Mouse (Mus musculus) embryo, embryonic 11 days (tissue): ENCODE measurements at regions not wholly inside any gene's neighbourhood (a gene's known extent, or its start where the extent isn't known, plus 50 kb on each side); places are given as distances from the start of the nearest gene placed in this dataset.
A peak's percentile ranks its signal among the peaks of the same experiment; 100 is the strongest.
"Not testable (repeated sequence)": the region's sequence is repeated elsewhere in the genome, so short reads cannot be mapped to it uniquely, and the experiment has no call there.

Experiments
- DNase-seq: peaks from one replicate; pipeline ENCODE4 v3.0.0-alpha.2; 2015

GRCm38 (mm10) chr6:144940871-144941380 is 135.1 kb downstream of the Bcat1 start:
- DNase-seq = no peak

DNA sequence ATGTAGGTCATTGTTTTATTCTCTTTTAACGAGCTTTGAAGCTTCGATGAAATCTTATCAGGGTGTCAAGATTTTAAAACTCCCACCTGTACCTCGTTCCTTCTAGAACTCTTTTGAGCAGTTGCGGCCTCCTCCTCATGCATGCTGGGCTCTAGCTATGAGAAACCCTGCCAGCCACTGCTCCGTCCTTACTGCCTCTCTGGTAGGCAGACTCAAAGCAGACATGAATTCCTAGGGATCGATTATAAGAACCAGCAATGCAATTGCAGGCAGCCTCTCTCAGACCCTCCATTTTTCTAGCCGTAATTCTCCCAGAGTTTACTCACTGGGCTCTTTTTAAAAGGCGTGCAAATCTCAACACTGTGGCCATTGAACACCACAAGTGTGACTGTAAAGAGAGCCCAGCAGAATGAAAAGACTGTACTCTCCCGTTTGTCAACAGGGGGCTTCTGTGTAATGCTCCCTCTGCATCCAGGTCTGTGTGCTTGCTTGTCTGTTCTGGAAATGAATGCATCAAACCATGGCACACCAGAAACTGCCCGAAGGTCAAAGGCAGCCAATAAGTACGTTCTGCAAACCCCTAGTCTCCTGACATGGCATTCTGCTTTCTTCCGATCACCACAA is 137.3 kb downstream of the Bcat1 start:
- no peak for DNase-seq

DNA sequence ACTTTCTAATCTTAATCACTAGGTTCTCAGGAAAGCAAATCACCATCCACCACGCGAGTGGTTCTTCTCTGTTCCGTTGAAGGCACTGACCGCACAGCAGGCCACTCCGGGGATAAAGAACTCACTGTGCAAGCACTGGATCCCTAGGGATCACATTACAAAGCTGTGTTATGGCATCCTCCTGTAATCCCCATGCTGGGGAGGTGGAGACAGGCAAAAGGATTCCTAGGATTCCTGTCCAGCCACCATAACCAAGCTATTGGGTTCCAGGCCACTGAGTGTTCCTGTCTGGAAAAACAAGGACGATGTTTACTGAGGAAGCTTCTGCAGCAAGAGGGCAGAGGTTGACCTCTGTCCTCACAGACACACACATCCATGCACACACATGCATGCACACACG is 138.8 kb downstream of the Bcat1 start:
- no peak for DNase-seq

DNA sequence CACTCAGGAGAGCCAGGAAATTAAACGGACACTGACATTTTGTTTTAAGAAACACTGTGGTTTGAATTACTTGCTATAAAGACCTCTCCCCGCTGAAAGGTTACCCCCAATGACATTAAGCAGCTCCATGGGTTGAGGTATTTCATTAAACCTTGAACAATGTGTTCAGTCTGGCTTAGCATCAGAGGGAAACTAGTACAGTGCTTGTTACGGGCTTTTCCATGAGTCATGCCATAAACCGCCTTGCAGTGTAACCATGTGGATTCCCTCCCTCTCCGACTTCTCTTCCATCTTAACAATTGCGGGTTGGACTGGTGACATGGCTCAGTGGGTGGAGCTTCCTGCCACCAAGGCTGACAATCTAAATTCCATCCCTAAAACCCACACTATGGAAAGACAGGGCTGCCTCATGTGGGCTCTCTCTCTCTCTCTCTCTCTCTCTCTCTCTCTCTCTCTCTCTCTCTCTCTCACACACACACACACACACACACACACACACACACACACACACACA is 142.2 kb downstream of the Bcat1 start:
- DNase-seq = no peak

DNA sequence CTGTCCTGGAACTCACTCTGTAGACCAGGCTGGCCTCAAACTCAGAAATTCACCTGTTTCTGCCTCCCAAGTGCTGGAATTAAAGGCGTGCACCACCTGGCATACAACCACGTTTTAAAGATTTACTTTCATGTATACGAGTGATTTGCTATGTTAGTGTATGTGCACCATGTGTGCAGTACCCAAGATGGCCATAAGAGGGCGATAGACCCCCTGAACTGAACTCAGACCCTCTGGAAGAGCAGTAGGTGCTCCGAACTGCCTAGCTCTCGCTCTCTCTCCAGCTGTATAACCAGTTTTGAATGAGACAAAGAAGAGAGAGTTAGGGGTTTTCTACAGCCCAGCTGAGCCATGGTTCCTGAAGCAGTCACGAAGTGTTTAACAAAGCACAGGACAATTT is 143.6 kb downstream of the Bcat1 start:
- no peak for DNase-seq

DNA sequence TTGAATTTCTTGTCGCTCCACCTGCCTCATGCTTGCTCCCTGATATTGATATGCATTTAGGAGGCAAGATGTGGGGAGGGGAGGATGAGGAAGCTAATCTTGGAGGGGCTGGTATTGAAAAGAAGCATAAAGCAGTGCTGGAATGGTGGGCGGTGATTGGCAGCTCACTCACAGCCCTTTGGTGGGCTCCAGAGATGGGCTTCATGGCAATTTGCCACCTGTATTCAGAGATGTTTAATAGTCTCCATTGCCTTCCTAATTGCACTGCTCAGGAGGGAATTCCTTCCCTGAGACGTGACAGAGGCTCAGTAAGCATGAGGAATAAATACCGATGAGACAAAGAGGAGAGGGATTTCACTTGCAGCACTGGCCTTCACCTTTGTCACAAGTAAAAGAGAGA is 146.0 kb downstream of the Bcat1 start:
- DNase-seq = no peak

DNA sequence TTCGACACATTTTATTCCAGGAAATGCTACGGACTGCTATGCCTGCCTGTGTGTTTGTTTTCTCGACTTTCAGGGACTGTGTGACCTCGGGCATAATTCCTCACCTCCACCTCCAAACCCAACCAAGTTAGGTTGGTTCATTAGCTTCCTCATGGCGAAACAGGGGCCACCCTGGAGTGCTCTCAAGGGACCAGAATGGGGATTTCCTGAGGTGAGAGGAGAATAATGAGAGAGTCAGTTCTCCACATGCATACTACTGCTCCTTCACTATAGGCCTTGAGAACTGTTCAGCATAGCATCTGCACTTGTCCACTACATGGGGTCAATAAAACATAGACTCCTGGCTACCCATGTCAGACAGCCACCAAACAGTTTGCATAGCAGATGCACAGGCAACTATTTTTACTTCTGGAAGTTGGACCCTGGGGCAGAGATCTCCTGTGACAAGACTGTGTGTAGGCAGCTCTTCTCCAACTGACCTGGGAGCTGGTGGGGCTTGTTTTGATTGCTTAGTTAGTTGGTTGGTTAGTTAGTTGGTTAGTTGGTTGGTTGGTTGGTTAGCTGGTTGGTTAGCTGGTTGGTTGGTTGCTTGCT is 146.6 kb downstream of the Bcat1 start:
- no peak for DNase-seq

DNA sequence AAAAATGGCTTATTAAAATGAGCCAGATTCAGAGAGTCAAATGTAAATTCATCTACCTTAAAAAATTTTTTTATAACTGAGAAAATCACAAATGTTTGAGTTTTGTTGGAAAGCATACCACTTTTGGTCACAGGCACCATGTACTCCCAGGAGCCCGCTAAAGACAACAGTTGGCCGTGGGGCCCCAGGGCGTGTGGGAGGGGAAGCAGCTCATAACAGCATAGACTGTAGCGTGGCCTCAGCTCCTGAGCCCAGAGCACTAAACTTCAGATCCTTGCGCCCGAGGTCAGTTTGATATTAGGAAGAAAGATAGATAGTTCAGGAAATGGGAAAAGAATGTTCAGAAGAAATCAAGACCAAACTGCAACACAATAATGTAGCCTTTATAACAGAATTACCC is 145.8 kb upstream of the Sox5 start:
- no peak for DNase-seq

GRCm38 (mm10) chr6:144922762-144923161 is 141.0 kb upstream of the Sox5 start:
- DNase-seq = no peak

DNA sequence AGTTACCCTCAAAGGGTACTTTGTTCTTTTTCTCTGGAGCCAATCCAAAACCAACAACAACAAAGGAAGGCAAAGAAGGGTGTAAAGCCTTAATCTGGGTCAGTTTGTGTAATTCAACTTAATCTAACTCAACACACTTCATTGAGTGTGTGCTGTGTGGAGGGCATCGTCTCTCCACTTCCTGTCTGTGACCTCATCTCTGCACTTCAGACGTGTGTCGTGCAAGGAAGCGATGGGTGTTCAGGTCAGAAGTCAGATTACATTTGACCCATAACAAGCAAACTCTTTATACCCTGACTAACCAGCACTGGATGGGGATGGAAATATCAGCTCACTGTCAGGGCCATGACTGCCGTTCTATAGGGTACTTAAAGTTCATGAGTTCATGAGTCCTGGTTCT is 138.0 kb upstream of the Sox5 start:
- DNase-seq = peak; percentile 14

- DNase-seq = peak; percentile 70
Observed at GRCm38 (mm10) chr6:144917128-144917527, 135.4 kb upstream of the Sox5 start.

- DNase-seq = no peak
Observed at GRCm38 (mm10) chr6:144911781-144912180, 130.0 kb upstream of the Sox5 start.

DNA sequence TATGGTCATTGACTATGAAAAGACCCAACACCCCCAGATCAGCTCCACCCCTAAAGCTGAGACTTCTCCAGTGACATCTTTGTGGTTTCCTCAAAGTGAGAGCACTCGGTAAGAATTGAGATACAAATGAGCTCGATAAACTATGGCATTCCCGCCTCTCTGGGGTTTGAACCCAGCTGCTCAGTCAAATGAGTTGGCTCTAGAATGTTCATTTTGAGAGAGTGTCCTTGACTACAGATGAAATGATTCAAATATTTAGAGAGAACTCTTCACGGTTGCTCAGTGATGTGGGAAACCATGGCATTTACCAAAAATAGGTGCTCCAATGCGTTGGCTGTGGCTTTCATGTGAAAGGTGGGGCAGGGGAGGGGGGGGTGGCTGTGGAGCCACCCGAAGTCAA is 128.6 kb upstream of the Sox5 start:
- no peak for DNase-seq

DNA sequence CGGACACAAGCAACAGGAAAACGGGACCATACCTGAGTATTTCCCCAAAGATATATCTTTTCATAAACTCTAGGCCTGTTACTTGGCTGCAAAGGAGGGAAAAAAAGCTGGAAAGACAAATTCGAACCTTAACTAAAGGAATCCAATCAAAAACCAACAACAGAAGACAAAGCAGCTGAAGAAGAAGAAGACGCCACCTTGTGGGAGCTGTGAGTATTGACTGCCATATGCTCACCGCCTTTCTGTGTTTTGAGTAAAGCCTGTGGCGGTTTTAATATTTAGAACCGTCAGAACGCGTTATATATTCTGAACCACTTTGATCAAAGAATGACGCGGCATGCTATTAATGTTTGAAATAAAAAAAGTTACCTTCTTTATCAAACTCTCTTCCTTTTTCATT is 126.9 kb upstream of the Sox5 start:
- no peak for DNase-seq

- DNase-seq = no peak
Observed at GRCm38 (mm10) chr6:144903156-144903555, 121.4 kb upstream of the Sox5 start.

GRCm38 (mm10) chr6:144902267-144902995 is 120.7 kb upstream of the Sox5 start:
- DNase-seq = no peak

- no peak for DNase-seq
Observed at GRCm38 (mm10) chr6:144901825-144902224, 120.0 kb upstream of the Sox5 start.

DNA sequence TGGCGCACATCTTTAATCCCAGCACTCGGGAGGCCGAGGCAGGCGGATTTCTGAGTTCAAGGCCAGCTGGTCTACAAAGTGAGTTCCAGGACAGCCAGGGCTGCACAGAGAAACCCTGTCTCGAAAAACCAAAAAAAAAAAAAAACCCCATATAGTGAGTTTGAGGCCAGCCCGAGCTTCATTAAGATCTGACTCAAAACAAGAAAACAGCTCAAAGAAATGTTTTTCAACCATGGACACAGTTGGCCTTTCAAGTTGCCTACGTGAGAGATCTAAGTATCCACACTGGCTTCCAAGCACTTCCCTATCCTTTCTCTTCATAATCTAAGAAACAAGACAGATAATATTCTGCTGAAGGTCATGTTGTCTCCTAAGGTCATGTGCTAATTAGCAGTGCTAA is 119.1 kb upstream of the Sox5 start:
- DNase-seq = not testable (repeated sequence)

- no peak for DNase-seq
Observed at GRCm38 (mm10) chr6:144897526-144897925, 115.7 kb upstream of the Sox5 start.

GRCm38 (mm10) chr6:144890914-144891313 is 109.1 kb upstream of the Sox5 start:
- no peak for DNase-seq

GRCm38 (mm10) chr6:144890166-144890565 is 108.4 kb upstream of the Sox5 start:
- DNase-seq = no peak

DNA sequence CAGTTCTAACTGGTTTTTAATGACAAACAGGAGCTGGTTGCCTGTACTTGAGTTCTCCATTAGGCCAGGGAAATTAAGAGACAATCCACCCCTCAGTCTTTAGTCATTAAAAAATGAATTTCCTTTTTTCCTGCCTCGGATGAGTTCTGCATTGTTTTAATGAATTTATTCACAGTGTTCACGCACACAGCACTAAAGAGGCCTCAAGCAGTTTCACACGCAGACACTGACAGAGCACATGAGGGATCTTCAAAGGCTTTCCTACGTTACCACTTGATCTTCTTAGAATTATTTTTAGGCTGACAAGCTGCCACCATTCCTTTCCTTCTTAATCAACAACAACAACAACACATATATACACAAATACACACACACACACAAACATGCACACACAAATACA is 101.3 kb upstream of the Sox5 start:
- DNase-seq = no peak

GRCm38 (mm10) chr6:144880098-144880497 is 98.3 kb upstream of the Sox5 start:
- DNase-seq = no peak

DNA sequence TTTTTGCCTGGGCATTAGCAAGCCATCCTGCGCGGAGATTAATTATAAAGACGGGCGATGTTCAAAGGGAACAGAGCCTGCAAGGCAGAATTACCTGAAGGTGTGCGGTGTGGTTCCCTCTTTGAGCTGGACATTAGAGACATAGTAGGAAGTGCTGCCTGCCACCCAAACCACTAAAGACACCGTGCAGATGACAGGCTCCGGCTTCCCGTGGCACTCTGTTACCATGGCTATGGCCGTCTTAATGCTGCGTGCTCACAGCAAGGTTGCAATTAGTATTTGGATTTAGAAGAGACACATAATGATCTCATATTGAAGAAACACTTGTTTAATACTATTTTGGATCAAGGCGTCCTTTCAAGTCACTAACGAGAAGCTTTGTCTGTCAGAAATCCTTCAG is 95.0 kb upstream of the Sox5 start:
- no peak for DNase-seq
